Mouse (Mus musculus) heart, embryonic 13.5 days (tissue): Measurements from ENCODE around the gene Flvcr2. TPM values are rescaled to one million over a fixed set of nuclear protein-coding genes. Genes with fewer than 3 reads are reported as not detected.

Source experiments
- ATAC-seq: fragments of 200-750 bp; cut with Nextera tagmentation; 2 replicates; pipeline ENCODE4 v1.8.0; 2017; ENCODE audit warnings: moderate TSS enrichment; ENCODE audit not compliant: insufficient number of reproducible peaks, low FRiP score, low TSS enrichment; ENCODE audit errors: extremely low read depth
- H3K27ac ChIP-seq: fragments of 300-500 bp; sonication (generic); replicated peaks from 2 replicates; pipeline ENCODE4 v1.5.1; 2015; ENCODE audit warnings: moderate library complexity, mild to moderate bottlenecking, inconsistent platforms
- H3K27me3 ChIP-seq: fragments of 300-500 bp; sonication (generic); replicated peaks from 2 replicates; pipeline ENCODE4 v1.6.1; 2015; ENCODE audit warnings: mild to moderate bottlenecking, inconsistent platforms
- H3K36me3 ChIP-seq: fragments of 300-500 bp; sonication (generic); 2 replicates; pipeline ENCODE4 v1.6.1; 2015; ENCODE audit warnings: mild to moderate bottlenecking, inconsistent platforms
- H3K4me1 ChIP-seq: fragments of 300-500 bp; sonication (generic); 2 replicates; pipeline ENCODE4 v1.6.1; 2015; ENCODE audit warnings: inconsistent platforms
- H3K4me2 ChIP-seq: fragments of 300-500 bp; sonication (generic); 2 replicates; pipeline ENCODE4 v1.6.1; 2015; ENCODE audit warnings: inconsistent platforms, mild to moderate bottlenecking, moderate library complexity
- H3K4me3 ChIP-seq: fragments of 300-500 bp; sonication (generic); 2 replicates; pipeline ENCODE4 v1.5.1; 2015; ENCODE audit warnings: moderate library complexity, mild to moderate bottlenecking, inconsistent platforms
- H3K9ac ChIP-seq: fragments of 300-500 bp; sonication (generic); 2 replicates; pipeline ENCODE4 v1.6.1; 2015; ENCODE audit warnings: inconsistent platforms, mild to moderate bottlenecking, moderate library complexity
- H3K9me3 ChIP-seq: fragments of 300-500 bp; sonication (generic); 2 replicates; pipeline ENCODE4 v1.6.1; 2016; ENCODE audit warnings: inconsistent platforms
- WGBS: fragments of 180-500 bp; shearing (Covaris S2); methylation state at CpG from one replicate; pipeline ENCODE4 v1.1.7; 2015; ENCODE audit warnings: mixed read lengths; 5-methylcytosine and 5-hydroxymethylcytosine counted together
- polyA plus RNA-seq: library from polyadenylated mRNA; unstranded; fragments of >200 nt; fragmentation: Nextera tagmentation; extraction: Ambion mirVana; gene quantifications from 2 replicates; pipeline ENCODE4 v1.2.1, GENCODE M21; 2015

The Flvcr2 gene
- polyA plus RNA-seq, 1 experiment from 2014 or later: 5.7 TPM

- Histone ChIP-seq H3K9me3 (no peaks in the 10 kb centered on the region), H3K36me3 (peaks cover 40% of the 10 kb centered on the region), H3K4me2 (no peak overlapping the region), H3K4me3 (no peak overlapping the region), H3K27ac (no peak overlapping the region), H3K27me3 (no peaks in the 10 kb centered on the region), H3K9ac (no peak overlapping the region), H3K4me1 (peaks cover 6% of the 10 kb centered on the region; the same call in 1 of the 2 replicates)
- ATAC-seq: no peak
- 58% methylated on average over 2 of the region's 2 CpGs for WGBS
These were observed 88.2 kb downstream of the Flvcr2 start for GRCm38 (mm10) chr12:85834543-85834942.

- Histone ChIP-seq H3K4me3 (no peak overlapping the region), H3K4me1 (peaks cover 6% of the 10 kb centered on the region; the same call in 1 of the 2 replicates), H3K9me3 (no peaks in the 10 kb centered on the region), H3K4me2 (no peak overlapping the region), H3K9ac (no peak overlapping the region), H3K27ac (no peak overlapping the region), H3K27me3 (no peaks in the 10 kb centered on the region), H3K36me3 (peaks cover 23% of the 10 kb centered on the region)
- WGBS: 72% methylated on average over 2 of the region's 2 CpGs
- ATAC-seq: no peak
These were observed 91.4 kb downstream of the Flvcr2 start for GRCm38 (mm10) chr12:85837765-85838164.

- Histone ChIP-seq H3K36me3 (peaks cover 20% of the 10 kb centered on the region), H3K4me1 (peaks cover 4% of the 10 kb centered on the region; the same call in 1 of the 2 replicates), H3K9ac (no peak overlapping the region), H3K27ac (no peak overlapping the region), H3K4me3 (no peak overlapping the region), H3K27me3 (no peaks in the 10 kb centered on the region), H3K9me3 (no peaks in the 10 kb centered on the region), H3K4me2 (no peak overlapping the region)
- no peak for ATAC-seq
- 84% methylated on average over 12 of the region's 12 CpGs for WGBS
These were observed 93.1 kb downstream of the Flvcr2 start for GRCm38 (mm10) chr12:85839371-85840000.

DNA sequence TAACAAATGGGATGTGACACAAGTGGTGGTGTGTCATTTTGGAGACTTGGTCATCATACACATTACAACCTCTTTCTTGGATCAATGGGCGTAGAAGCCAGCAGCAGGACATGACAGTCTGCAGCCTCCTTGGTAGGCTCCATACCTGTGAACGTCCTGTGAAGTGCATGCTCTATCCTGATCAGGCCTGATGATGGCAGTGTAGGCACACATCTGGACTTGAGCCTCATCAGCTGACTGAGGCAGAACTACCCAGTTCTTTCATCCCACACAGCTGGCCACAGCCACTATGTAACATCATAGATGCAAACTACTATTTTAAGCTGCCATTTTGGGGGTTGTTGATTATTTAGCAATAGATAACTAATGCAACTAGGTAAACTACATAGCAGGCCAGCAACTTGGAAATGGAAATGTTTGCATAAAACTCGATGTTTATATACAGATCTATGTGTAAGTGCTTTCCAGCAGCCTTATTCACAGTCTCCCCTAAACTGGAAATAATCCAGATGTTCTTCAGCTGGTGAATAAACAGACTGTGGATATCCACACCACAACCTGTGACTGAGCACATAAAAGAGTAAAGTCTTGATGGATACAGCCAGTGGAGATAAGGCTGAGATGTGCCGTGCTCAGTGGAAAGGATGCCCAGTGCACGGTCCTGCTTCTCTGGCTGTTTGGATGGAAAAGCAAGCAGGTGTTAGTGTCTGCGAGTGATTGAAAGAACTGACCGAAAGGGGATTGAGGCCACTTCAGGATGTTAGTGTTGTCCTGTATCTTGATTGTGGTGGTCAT is 102.0 kb downstream of the Flvcr2 start:
- Histone ChIP-seq H3K27ac (no peak overlapping the region), H3K9me3 (no peaks in the 10 kb centered on the region), H3K4me3 (no peak overlapping the region), H3K9ac (no peak overlapping the region), H3K36me3 (peaks cover 42% of the 10 kb centered on the region), H3K4me1 (no peaks in the 10 kb centered on the region), H3K27me3 (no peaks in the 10 kb centered on the region), H3K4me2 (no peak overlapping the region)
- ATAC-seq: no peak; the same call in 1 of the 2 replicates
- WGBS: 79% methylated on average over 7 of the region's 7 CpGs

GRCm38 (mm10) chr12:85850661-85851060 is 104.3 kb downstream of the Flvcr2 start:
- no peak overlapping the region for H3K9ac ChIP-seq
- no peak overlapping the region for H3K4me3 ChIP-seq
- peaks cover 25% of the 10 kb centered on the region for H3K36me3 ChIP-seq
- WGBS: 69% methylated on average over 8 of the region's 8 CpGs
- H3K4me1 ChIP-seq: 0 out of 2 replicates have a peak, but pooled peaks cover 4% of the 10 kb centered on the region
- no peak overlapping the region for H3K4me2 ChIP-seq
- no peaks in the 10 kb centered on the region for H3K27me3 ChIP-seq
- H3K27ac ChIP-seq: no peak overlapping the region
- ATAC-seq: no peak
- no peaks in the 10 kb centered on the region for H3K9me3 ChIP-seq

GRCm38 (mm10) chr12:85853836-85854235 is 107.5 kb downstream of the Flvcr2 start:
- Histone ChIP-seq H3K27me3 (no peaks in the 10 kb centered on the region), H3K27ac (no peak overlapping the region), H3K4me2 (no peak overlapping the region), H3K36me3 (peaks cover 28% of the 10 kb centered on the region), H3K4me1 (0 out of 2 replicates have a peak, but pooled peaks cover 4% of the 10 kb centered on the region), H3K4me3 (no peak overlapping the region), H3K9me3 (no peaks in the 10 kb centered on the region), H3K9ac (no peak overlapping the region)
- no peak for ATAC-seq
- WGBS: 82% methylated on average over 4 of the region's 4 CpGs

- Histone ChIP-seq H3K4me2 (no peak overlapping the region), H3K27ac (no peak overlapping the region), H3K4me1 (peaks cover 7% of the 10 kb centered on the region; the same call in 1 of the 2 replicates), H3K4me3 (no peak overlapping the region), H3K27me3 (no peaks in the 10 kb centered on the region), H3K36me3 (peaks cover 25% of the 10 kb centered on the region), H3K9me3 (no peaks in the 10 kb centered on the region), H3K9ac (no peak overlapping the region)
- WGBS: 65% methylated on average over 1 of the region's 1 CpGs
- no peak for ATAC-seq
These were observed 107.9 kb downstream of the Flvcr2 start for GRCm38 (mm10) chr12:85854271-85854670.

DNA sequence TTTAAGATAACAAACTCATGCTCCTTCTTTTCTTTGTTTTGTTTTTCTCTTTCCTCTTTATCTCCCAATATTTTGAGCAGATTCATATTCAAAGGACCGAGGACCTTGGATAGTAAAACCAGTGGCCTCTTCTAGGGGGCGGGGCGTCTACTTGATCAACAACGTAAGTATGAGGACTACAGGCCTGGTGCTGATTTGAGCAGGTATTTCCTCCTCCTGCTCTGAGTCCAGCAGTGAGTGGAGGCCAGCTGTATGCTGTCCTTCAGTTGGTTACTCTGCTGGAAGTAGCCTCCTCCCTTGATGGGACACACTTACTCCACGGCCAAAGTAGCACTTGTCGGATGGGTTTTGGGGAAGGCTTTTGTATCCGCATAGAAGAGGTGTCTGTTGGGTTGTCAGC is 111.0 kb downstream of the Flvcr2 start:
- no peaks in the 10 kb centered on the region for H3K9me3 ChIP-seq
- H3K9ac ChIP-seq: no peak overlapping the region
- no peak overlapping the region for H3K27ac ChIP-seq
- H3K4me2 ChIP-seq: no peak overlapping the region
- no peak overlapping the region for H3K4me3 ChIP-seq
- ATAC-seq: no peak
- H3K27me3 ChIP-seq: no peaks in the 10 kb centered on the region
- WGBS: 73% methylated on average over 7 of the region's 7 CpGs
- H3K36me3 ChIP-seq: peaks cover 12% of the 10 kb centered on the region
- peaks cover 10% of the 10 kb centered on the region; the same call in 1 of the 2 replicates for H3K4me1 ChIP-seq

DNA sequence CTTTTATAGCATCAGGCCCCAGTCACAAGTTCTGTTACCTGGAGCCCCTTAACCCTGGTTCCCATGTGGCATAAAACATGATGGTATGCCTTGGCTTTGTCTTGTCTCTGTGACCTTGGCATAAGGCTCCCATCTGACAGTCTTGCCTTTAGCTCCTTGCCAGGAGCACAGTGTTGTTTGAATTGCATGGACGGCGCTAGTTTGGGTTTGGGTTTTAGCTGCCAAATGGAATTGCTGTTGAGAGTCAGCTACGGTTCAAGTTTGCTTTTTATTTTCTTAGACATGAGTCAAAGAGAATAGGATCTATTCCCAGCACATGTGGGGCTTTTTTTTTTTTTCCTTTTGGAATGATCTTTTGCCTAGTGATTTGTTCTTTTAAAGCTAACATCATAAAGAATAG is 112.8 kb downstream of the Flvcr2 start:
- Histone ChIP-seq H3K27me3 (no peaks in the 10 kb centered on the region), H3K27ac (0 out of 2 replicates have a peak overlapping the region, but pooled peaks have one; percentile 25), H3K9me3 (no peaks in the 10 kb centered on the region), H3K4me2 (no peak overlapping the region), H3K4me3 (no peak overlapping the region), H3K36me3 (peaks cover 17% of the 10 kb centered on the region), H3K4me1 (peaks cover 7% of the 10 kb centered on the region; the same call in 1 of the 2 replicates), H3K9ac (no peak overlapping the region)
- 75% methylated on average over 3 of the region's 3 CpGs for WGBS
- ATAC-seq: no peak

DNA sequence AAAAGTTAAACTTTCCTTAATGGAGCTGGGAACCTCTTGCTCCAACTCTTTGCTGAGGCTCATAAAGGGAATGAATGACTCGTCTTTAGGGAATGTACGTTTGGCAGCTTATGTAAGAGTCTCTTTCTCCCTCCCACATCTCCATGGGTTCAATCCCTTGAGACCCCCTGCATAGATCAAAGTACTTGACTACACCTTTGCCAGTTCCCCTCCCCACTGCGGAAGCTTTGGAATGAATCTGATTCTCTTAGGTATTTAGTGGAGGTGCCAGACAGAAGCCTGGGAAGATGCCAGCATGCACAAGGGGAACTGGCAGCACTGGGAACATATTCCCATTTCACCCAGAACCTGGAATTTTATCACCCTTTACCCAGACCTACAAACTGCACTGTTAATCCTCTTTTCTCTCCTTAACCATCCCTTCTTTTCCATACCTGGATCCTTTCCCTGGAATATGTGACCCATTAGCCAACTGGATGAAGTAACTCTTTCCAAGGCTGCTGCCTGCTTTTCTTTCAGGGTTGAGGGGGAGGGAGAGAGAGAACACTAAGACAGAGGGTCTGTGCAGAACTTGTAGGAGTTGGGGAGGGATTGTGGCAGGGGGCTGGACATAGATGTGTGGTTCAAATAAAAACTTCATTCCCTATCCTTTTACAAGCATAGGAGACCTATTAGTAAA is 113.3 kb downstream of the Flvcr2 start:
- Histone ChIP-seq H3K4me1 (peaks cover 7% of the 10 kb centered on the region; the same call in 1 of the 2 replicates), H3K9ac (no peak overlapping the region), H3K4me3 (no peak overlapping the region), H3K27ac (peak overlapping the region; percentile 12; the same call in 1 of the 2 replicates), H3K9me3 (no peaks in the 10 kb centered on the region), H3K4me2 (no peak overlapping the region), H3K27me3 (no peaks in the 10 kb centered on the region), H3K36me3 (peaks cover 22% of the 10 kb centered on the region)
- WGBS: 31% methylated on average over 3 of the region's 3 CpGs
- no peak for ATAC-seq

DNA sequence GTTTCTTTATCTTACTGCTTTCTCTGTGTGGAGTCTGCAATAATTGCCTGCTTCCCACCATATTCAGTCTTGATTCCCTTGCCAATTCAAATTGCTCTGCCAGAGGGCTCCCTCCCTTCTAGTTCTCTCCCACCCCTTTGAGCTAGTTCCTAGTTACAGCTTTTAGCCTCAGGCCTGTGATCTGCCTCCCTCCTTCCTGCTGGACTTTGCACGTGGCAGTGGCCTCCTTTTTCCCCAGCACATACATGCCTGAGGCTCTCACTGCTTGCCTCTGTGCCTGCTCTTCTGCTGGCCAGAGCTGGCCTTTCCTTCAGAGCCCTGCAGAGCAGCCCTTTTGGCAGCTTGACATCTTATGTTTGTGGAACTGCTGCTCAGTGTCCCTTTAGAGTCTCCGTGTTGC is 116.2 kb downstream of the Flvcr2 start:
- H3K9me3 ChIP-seq: no peaks in the 10 kb centered on the region
- no peak overlapping the region for H3K27ac ChIP-seq
- H3K9ac ChIP-seq: no peak overlapping the region
- 40% methylated on average over 2 of the region's 2 CpGs for WGBS
- no peak for ATAC-seq
- H3K36me3 ChIP-seq: peaks cover 24% of the 10 kb centered on the region
- H3K4me3 ChIP-seq: no peak overlapping the region
- peaks cover 10% of the 10 kb centered on the region; the same call in 1 of the 2 replicates for H3K4me1 ChIP-seq
- H3K4me2 ChIP-seq: no peak overlapping the region
- H3K27me3 ChIP-seq: no peaks in the 10 kb centered on the region
